Mouse (Mus musculus) lung, postnatal 14 days (tissue): Measurements from ENCODE around the gene Fam71a.
"Not testable (repeated sequence)": the region's sequence is repeated elsewhere in the genome, so short reads cannot be mapped to it uniquely, and the experiment has no call there.

Experiments used
- DNase-seq: peaks from one replicate; pipeline ENCODE4 v3.0.0; 2021

Fam71a gene

DNA sequence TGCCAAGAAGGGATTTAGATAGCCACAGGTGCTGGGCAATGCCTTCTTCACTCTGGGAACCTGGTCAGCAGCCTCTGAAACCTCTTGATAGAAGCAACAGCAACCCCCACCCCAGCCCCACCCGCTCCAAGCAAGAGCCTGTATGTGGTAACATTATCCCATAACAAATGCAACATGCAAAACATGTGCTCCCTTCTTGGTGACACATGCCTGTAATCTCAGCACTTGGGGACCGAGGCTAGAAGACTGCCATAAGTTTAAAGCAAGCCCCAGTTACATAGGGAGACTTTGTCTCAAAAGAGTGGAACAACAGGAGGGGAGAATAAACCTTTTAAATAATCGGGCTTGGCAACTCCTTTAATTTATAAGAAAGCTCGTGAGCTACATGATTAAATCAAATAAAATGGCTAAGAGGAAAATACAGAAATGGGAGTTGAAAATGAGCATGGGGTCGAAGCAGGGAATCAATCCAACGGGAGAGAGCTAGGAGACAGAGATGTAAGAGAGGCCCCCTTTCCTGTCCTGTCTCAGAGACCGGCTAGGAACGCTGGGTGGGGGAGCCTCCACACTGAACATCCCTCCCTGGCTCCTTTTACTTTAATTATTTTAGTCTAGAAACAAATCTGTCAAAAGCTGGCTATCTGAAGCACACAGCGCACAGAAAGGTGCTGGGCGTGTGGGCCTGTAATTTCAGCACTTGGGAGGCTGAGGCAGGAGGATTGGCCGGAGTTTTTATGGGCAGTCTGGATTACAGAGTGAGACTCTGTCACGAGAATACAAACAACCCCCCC is 17.0 kb upstream of the Fam71a start:
- DNase-seq = no peak

DNA sequence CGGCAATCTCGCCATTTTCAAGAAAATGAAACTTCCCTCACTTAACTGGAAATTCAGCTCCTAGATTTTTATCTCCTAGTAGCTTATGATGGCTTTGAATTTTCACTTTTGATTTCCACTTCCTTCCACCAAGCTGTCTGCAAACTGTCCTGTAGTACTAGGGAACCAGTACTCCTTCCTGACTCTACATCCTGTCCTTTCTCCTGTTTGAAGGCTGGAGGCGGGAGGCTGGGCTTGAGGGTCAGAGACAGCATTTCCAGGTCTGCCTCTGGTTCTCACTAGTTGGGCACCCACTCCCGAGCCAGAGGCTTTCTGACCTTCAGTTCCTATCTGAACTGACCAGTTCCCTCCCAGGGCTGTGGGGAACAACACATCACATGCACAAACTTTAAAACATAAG is 15.8 kb upstream of the Fam71a start:
- DNase-seq = no peak

DNA sequence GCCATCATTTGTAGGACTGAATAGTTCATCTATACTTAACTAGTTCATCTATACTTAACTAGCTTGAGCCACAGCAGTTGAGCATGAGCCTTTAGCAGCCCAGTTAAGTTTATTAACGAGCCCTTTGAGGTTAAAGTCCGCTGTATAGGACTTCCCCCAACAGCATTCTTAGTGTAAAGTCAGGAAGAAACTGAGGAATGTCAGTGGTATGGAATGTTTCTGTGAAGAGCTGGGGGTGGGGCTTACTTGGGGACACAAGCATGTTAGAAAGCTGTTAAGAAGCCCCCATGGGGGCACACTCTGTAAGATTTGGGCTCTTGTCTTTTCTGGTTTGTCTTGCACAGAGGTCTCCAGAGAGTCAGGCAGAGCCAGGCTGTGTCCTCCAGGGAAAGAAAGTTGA is 15.2 kb upstream of the Fam71a start:
- DNase-seq = no peak

DNA sequence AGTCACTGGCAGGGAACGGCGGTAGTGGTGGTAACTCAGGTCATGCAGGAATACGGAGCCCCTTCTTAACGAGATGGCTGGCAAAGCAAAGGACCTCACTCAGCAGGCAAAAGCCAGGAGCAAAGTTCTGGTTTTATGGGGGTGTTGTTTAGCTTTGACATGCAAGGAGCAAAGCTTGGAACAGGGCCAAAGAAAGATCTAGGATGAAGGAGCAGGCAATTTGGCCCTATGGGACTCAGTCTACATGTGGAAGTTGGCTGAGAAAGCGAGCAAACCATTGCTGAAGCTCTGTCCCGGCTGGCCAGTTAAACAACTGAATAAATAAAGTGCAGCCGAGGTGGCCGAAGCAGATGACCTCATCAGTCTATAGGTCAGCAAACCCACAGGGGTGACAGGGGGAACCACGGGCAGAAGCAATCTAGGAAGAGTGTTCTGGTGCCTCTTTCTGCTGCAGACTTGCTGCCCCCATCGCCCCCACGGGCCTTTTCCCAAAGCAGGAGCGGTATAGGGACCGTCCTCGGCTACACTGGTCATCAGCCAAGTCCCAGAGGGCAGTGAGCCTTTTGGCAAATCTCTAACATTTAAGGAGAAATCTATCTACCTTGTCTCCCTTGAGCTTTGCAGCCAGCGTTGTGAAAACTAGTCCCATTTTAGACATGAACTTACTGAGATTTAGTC is 14.0 kb upstream of the Fam71a start:
- DNase-seq = no peak

DNA sequence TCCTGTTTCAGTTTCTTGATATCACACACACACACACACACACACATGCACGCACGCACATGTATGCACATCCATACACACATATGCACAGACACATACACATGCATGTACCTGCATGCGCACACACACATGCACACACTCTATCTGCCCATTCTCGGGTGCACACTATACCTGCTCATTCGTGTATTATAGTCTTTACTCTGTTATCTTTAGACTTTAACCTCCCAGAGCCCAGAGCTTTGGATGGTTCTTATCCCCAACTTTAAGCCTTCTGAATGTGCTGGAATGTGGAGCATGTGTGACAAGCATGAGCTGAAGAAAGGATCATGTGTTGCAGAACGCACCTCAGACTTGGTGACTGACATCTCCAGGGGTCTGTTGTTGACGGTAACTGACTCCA is 12.3 kb upstream of the Fam71a start:
- no peak for DNase-seq

DNA sequence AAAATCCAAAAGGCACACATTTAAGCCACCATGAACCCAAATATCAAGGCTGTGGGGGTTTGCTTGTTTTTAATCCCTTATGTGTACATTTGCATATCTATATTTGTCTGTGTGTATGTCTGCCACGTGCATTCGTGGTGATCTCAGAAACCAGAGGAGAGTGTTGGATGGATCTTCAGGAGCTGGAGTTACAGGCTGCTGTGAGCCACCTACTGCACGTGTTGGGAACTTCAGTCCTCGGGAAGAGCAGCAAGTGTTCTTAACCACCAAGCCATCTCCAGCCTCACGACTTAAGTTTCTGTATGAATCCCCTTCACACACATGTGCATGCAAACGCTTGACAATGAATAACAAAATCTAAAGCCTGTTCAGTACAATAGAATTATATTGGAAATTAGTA is 7.9 kb upstream of the Fam71a start:
- peak; percentile 26 for DNase-seq

DNA sequence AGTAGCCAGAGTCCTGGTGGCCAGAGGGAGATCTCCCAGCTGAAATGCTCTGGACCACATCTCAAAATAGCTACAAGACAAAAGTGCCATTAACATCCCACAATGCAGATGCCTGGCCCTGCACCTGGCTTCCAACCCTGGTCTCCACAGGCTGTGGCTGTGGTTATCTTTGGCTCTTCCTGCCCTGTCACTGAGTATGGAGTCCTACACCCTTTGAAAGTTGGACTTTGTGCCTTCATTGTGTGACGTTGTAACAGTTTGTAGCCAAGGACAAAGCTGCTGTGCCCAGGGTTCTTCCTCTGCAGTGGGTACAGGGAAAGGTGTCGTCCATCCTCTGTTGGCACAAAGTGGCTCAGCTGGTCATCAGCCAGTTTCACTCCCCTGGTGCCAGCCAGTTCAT is 5.8 kb upstream of the Fam71a start:
- DNase-seq = no peak

DNA sequence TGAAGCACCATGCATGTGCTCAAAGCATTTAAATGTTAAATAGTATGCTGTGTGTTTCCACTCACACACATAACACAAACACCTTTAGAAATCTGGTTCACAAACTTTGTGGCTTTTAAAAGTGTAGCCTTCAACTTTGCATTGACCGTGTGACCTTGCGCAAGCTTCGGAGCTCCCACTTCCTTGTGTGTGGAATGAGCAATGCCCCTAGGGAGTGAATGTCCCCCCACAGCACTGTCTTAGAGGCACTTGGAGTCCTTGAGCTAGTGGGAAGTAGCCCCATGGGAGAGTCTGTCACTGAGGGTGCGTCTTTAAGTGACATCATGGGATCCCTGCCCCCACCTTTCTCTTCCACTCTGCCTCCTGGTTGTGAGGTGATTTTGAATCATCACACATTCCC is 1.6 kb upstream of the Fam71a start:
- no peak for DNase-seq

DNA sequence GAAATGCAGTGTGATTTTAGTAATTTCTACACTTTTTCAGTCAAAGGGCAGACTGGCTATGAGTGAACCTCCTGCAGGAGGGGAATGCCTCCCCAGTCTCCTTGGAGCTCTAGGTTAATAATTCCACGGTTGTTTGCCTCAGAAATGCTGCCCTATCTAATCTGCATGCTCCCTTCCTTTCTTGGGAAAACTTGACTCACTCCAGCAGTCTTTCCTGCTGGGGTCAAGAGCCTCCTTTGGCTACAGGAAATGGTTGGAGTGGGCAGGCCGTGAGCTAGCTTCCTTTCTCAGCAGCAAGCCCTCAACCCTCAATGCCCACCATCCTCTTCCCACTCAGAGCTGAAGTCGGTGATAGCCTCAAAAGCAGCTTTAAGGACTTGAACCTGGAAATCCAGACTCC is 10.3 kb downstream of the Fam71a start:
- DNase-seq = no peak

DNA sequence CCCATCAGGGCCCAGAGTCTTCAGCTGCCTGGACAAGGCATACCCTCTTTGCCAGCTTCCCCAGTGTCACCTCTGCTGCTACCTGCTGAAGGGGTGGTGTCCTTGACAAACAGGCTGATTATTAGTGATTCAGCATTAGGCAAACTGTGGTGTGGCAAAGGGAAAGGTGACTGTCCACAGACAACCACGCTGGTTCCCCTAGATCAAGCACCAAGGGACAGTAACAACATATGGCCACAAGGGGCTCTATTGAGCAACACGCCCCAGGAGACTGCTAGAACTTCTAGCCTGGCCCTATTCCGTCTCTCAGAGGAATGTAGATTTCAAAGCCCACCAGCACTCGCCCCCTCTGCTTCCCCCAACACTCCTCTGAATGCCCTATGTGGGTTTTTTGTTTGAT is 11.6 kb downstream of the Fam71a start:
- DNase-seq = peak; percentile 63

DNA sequence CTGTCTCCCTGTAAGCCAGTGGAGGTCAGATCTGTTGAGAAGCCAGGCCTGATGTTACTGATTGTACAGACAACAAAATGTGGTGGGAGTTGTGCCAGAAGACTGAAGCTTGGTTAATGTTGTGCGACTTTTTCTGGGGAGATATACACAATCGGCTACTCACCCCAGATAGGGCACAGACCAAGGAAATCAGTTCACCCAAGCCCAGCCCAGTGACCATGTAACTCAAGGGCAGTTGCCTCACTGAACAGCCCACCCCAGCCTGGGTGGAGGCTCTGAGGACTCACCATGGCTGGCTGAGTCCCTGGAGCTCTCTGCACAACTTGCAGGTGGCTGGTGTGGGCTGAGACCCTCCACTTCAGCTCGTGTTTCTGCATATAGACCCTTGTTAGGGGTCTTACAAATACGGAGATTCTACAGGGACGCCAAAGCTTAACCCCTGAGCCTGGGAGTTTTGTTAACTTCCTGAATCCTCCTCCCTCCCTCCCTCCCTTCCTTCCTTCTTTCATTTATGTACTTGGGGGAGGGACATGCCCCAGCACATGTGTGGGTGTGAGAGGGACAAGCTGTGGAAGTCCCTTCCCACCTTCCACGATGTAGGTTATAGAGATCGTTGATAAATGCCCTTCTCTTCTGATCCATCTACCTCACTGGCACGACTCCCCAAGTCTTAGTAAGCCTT is 13.6 kb downstream of the Fam71a start:
- no peak for DNase-seq

DNA sequence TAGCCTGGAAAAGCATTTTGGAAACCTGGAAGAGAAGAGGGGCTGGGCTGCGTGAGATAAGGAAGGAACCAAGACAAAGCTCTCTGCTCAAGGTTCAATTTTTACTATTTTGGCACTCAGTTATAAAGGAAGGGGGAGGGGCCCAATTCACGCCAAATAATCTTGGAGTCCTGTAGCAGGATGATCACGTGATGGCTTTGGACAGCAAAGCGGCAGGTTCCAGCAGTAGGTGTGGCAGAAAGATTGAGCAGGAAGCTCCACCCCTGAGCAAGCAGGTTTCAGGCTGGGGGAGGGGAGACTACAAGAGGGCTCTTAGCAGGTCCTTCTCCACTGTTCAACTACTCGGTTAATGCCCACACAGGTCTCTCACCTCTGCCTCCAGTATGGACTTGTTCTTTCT is 15.1 kb downstream of the Fam71a start:
- DNase-seq = not testable (repeated sequence)

DNA sequence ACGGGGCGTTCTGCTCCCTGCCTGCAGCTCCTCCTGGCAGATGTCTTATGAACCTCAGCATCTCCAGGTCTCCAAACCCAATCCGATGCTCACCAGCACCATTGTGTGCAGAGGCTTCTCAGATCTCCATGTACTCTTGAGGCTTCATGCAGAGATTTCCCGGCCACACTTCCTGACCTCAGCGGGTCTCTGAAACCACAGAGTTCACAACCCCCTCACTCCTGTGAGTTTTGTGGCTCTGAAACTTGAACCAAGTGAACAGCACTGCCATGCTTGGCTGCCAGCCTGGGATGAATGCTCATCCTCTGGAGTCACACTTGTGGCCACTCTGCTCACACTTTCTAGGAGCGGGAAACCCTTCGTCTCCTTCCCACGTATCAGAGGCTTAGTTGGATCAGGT is 23.6 kb downstream of the Fam71a start:
- no peak for DNase-seq

DNA sequence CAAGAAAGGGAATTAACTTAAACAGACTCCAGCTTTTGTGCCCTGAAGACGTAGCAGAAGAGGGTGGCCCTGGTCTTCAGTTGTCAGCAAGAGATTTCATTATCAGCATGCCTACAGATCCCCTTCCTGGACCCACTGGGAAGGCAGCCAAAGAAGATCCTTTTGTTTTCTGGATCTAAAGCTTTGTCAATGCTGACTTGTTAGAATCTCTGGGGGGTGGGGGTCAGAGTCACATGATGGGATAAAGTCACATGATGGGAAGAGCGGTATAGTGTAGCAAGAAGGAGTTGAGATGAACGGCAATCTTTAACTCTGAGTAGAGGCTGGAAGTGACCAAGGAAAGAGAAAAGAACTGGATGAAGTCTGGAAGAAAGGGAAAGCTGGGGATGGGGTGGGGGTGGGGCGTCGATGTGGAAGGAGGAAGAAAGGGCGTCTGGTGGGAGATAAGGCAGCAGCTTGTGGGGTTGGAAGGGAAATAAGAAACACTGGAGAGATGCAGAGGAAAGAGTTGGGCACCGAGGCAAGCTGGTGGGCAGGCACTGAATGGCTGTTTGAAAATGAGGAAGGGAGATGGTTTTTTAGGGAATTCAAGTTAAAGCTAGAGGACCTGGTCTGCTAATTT is 25.6 kb downstream of the Fam71a start:
- no peak for DNase-seq

DNA sequence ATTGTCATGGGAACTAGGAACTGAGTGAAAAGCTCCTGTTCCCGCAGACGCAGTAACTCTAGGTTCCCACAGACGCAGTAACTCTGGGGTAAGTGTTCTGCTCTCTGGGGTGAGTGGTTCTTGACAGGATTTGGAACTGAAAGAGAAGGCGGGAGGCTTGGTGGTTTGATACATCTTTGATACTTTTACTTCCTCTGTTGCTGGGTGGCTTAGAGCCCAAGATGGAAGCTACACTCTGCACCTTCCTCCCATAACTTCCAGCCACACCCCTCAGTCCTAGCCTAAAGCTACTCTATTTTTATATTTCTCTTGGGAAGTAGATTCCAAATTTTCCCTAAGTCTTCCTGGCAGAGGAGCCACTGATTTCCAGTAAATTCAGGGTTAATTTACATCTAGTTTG is 26.2 kb downstream of the Fam71a start:
- DNase-seq = no peak

DNA sequence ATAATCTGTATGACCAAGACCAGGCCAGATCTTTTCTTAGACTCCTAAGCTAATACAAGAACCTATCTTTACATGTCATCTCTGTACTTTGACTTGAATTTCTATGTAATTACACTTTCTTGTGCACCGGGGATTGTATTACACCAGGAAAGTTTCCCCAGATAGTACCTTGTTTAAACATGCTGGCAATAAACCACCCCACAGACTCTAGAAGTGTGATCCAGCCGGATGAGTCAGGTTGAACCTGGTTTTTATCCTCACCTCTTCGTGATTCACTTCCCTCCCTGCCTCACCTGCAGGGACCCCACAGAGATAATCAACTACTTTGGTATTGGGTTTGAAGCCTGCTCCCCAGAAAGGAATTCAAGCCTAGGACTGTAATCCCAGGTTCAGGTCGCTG is 29.2 kb downstream of the Fam71a start:
- DNase-seq = no peak

DNA sequence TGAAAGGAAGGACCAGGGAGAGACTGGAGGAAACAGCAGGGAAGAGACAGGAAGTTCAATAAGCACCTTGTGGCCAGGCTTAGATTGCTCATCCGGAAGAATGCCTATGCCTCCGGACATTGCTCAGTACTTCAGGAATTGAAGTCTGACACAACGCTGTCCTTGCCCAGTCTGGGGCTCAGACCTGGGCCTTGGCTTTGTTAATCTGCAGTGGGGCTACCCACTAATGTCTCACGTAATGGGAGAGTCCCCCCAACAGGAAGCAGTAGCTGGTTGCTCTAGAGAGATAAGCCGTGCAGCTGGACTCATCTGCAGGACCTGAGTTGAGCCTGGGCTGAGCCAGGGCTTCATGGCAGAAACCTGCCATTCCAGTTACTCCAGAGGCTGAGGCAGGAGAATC is 31.7 kb downstream of the Fam71a start:
- no peak for DNase-seq

DNA sequence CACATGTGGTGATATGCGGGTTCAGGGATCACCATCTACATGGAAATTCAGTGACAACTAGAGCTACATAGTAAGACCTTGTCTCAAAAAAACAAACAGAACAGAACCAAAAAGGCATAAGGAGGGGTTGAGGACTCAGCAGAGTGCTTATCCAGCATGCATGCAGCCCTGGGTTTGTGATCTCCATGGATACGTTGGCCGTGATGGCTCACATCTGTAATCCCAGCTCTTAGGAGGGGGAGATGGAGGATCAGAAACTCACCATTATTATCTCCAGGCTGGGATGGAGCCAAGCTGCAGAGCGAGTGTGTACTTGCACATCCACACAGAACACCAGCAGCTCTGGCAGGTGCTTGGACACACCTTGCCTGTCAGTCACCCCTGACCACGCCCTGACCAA is 32.4 kb downstream of the Fam71a start:
- no peak for DNase-seq

DNA sequence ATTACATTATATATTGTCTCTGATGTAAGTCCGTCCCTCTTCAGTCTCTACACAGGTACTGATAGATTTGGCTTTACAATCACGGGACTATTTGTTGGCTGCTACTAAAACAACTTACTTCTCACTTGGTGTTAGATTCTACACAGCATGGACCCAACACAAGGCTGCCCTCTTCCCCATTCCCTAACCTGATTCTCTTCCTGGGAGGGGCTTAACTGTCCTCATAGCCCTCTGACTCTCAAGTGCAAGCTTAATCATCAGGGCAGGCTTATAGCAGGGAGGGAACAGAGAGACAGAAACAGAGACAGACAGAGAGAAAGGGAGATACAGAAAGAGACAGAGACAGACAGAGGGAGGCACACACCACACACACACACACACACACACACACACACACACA is 32.9 kb downstream of the Fam71a start:
- no peak for DNase-seq

DNA sequence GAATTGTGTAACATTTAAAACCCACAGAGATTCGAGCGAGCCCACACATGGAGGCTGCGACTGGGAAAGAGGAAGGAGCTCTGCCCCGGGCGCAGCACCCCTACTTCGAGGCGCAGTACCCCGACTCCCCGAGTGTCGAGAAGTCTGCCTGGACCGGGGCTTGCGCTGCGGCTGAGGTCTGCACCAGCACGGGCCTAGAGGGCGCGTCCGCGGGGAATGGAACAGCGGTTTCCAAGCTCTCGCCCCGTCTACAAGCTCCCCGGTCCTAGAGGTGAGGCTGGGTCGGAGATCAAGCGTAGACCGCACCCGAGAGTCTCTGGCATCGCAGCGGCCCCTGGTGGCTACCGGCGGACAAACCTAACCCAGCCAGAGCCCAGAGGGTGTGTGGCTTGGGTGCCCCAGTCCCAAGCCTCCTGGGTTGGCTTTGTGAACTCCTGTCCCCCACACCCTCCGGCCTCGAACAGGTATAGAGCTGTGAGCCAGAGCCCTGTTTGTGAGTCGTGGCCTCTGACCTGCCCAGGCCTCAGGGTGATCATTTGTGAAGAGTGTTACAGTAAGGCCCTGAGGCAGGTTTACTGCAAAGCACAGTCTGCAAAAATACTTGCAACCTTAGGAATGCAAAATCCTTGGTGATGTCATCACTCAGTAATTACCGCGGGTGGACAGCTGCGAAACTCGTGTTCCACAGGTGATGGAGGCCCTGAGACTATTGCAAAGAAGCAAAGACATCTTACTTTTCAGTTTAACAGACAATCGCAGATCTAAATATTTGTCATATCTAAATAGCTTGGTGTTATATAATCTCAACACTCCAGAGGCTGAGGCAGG is 38.6 kb downstream of the Fam71a start:
- DNase-seq = peak; percentile 77

DNA sequence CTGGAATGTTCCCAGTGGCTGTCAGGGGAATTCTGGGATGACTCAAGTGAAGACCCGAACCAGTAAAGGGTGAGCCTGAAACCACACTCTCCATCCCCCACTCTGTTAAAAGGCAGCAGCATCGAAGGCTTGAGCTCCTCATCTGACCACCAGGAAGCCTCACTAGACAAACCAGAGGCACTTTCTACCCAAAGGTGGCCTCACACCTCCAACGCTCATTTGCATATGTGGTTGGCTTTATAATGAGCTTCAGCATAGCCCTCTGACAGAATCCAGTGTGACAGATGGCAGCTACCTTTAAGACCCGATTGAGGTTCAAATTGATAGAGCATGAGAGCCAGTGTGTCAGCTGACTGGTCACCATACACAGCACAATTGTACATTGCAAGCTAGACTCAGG is 40.3 kb downstream of the Fam71a start:
- no peak for DNase-seq

DNA sequence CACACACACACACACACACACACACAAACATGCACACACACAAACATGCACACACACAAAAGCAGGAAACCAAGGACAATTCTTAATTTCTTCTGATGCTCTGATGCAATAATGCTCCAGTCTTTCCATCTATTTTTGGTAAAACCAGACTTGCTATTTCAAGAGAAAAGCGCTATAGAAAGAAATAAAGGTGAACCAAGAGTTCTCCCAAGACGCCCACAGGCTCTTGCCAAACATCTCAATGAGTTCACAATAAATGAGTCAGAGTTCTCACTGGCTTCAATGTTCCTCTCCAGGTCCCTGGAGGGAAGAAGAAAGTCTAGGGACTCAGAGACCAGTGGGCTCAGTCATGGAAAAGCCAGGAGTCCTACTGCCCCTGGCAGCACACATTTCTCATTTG is 40.9 kb downstream of the Fam71a start:
- DNase-seq = no peak

DNA sequence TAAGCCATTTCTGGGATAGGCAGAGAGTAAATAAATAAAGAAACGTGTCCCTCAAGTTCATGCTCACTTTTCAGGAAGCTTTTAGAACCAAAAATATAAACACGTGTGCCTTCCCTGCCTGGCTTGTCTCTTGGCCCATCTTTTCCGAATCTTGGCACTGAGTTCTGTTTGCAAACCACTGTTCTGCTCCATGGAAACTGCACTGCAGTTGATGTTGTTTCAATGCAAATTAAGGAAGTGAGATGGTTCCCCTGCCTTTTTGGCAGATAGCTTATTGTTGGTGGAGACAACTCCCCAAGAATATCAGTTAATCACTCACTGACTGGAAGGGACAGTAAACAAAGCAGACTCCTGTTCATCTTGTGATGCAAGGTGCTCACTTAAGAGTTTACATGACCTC is 41.9 kb downstream of the Fam71a start:
- DNase-seq = no peak
